Mouse (Mus musculus): ENCODE results near the gene Csrnp3. TPM values are rescaled to one million over a fixed set of nuclear protein-coding genes. Genes with fewer than 3 reads are reported as not detected.

Csrnp3 gene
- polyA plus RNA-seq, 1 experiment from 2014 or later, result 1.2 TPM

Other genes with a start within 250 kb of the Csrnp3 start
- 0.71 and 0.85 TPM in 2 replicates for gene Scn2a, start 225.0 kb upstream of the Csrnp3 start, polyA plus RNA-seq (2015; fragmentation: Nextera tagmentation; extraction: Ambion mirVana)

All from heart, embryonic 16.5 days (tissue).